Mouse (Mus musculus) spleen, adult 18-20 months (tissue): ENCODE results near the gene Trim54.

Experiments
- DNase-seq, 2 experiments: peaks; one replicate each; pipeline ENCODE4 v3.0.0; 2022; ENCODE audit warnings: mixed read lengths in 2 of 2

Trim54 gene

GRCm38 (mm10) chr5:31108000-31108490, 8.5 kb upstream of the Trim54 start, which contains the start of gene Slc30a3:
Gene Slc30a3, minus strand, starts transcription at chr5:31108237.
- DNase-seq = no peak

- DNase-seq = no peak
Observed at GRCm38 (mm10) chr5:31110781-31111180, 5.7 kb upstream of the Trim54 start.

DNA sequence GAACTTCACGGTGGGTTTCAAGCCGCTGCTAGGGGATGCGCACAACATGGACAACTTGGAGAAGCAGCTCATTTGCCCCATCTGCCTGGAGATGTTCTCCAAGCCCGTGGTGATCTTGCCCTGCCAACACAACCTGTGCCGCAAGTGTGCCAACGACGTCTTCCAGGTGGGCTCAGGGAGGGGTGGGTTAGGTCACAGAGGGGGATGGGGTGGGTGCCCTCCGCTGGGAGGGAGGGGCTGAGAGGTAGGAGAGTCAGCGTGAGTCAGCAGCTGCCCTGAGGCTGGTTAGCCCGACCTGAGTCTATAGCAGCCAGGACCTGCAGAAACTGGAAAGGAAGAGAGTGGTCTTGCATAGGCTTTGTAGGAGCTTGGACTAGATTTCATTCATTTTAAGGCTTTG, 400 bp downstream of the Trim54 start:
- DNase-seq = no peak

GRCm38 (mm10) chr5:31121111-31121510, 4.6 kb downstream of the Trim54 start:
- no peak for DNase-seq

DNA sequence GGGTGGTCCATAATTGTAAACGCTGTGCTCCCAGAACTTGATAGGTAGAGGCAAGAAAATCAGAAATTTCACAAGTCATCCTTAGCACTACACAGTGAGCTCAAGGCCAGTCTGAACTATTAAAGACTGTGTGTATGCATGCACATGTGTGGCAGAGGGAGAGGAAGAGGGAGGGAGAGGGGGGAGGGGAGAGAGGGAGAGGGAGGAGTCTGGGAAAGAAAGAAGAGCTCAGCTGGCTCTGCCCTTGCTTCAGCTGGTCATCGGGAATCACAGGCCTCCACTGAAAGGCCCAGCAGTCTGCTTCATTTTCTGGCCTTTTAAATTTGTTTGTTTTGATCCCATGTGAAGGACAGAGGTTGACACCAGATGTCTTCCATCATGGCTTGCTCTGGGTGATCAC, 7.0 kb downstream of the Trim54 start:
- no peak for DNase-seq

GRCm38 (mm10) chr5:31126050-31126449, 9.5 kb downstream of the Trim54 start:
- no peak for DNase-seq

GRCm38 (mm10) chr5:31136730-31137424, 20.4 kb downstream of the Trim54 start:
- DNase-seq = no peak

DNA sequence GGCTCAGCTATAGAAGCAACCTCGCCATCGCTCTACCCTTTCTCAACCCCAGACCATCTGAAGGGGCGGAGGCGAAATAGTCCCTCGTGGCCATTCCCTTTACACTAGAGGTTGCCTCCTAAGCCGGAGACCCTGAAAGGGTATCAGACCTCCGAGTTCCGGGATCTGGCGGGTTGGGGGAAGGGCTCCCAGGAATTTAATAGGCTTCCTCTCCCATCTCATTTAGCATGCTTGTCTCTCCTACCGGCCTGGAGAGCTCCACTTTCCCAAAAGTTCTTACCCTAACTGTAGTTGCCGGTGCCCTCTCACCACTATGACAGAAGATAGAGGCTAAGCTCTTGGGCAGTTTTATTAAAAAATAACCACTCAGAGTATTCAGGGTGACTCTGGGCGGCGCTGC, 21.1 kb downstream of the Trim54 start:
- no peak for DNase-seq

DNA sequence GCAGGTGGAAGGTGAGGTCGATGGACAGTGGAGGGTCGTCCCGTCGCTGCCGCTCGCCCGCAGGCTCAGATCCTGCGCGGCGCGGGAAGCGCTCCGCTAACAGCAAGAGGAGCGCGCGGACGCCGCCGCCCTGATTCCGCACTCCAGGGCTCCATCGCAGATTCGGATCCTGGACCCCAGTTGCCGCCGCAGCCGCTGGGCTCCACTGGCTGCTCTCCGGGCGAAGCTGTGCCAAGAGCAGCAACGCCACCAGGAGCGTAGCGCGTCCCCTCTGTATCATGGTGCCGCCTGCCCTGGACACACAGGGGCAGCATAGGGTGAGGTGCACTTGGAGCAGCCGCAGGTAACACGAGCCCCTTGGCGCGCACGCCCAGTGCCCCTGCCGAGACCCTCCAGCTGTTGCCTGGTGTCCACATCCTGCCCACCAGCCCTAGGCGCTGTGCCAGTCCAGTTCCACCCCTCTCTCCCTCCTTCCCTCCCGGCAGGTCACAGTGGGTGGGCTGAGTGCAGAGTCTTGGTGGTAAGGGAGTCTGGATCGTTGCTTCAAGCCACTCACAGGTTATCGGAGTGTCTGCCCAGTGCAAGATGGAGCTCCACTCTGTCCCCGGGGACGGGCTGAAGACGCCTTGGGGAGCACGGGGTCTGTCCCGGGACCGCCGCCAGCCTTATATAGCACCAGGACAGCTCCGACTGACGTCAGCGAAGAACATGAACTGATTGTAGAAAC, 21.9 kb downstream of the Trim54 start, which contains the start of gene Ucn:
Ucn (minus strand) TSS at position 589 of the 727 bp plus-strand sequence.
- DNase-seq = no peak

GRCm38 (mm10) chr5:31138968-31139425, 22.5 kb downstream of the Trim54 start:
- no peak for DNase-seq

GRCm38 (mm10) chr5:31149781-31150180, 33.3 kb downstream of the Trim54 start:
- no peak for DNase-seq

DNA sequence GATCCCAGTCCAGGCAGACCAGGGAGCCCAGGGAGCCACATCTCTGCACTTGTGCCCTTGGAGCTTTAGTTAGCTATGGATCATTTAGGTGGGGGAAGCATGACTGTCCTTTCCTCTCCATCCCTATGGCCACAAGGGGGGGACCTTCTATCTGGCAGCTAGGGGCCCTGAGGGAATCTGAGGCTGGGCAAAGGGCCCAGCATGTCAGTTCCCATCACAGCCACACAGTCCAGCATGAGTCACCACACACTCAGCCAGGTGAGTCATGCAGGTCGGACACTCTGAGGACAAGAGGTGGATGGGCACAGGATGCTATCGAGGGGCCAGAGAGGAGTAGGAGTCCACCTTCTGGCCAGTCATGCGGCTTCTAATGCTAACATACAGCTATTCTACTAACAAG, 35.2 kb downstream of the Trim54 start:
- no peak for DNase-seq

- no peak for DNase-seq
Observed at GRCm38 (mm10) chr5:31153516-31154151, 37.1 kb downstream of the Trim54 start.

DNA sequence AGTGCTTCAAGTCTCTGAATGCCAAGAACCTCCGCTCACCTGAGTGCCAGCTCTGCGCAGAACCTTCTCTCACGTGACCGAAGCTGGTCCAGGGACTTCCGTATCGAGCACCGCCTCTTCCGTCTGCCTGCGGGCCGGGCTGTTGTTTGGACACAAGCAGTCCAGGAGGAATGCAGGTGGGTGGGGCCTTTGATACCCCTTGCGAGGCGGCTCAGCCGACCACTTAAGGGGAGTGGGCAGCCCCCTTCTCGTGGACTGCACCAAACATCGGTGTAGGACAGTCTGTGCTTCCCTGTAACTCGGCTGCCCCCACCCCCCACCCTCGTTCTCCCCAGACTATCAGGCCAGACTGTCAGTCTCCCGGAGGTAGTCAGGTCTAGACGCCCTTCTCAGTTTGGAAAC, 37.6 kb downstream of the Trim54 start, which contains the start of gene Mpv17:
Mpv17 (minus strand) TSS at position 100 of the 402 bp plus-strand sequence.
- DNase-seq = peak; percentile 61 to 67

- DNase-seq = no peak
Observed at GRCm38 (mm10) chr5:31162462-31162861, 46.0 kb downstream of the Trim54 start.

- DNase-seq = no peak
Observed at GRCm38 (mm10) chr5:31164878-31165277, 48.4 kb downstream of the Trim54 start.

DNA sequence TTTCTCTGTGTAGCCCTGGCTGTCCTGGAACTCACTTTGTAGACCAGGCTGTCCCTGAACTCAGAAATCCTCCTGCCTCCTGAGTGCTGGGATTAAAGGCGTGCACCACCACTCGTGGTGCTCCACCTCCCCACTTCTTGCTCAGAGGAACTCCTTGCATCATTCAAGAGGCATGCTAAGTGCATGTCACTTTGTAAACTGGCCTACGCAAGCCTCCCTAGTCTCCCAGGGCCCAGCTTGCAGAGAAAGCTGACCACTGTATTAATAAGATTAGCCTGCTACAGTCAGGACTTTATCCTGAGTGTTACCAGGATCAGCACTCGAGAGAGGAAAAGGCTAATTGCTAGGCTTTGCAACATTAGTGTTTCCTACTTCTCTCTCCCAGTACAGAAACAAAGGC, 52.1 kb downstream of the Trim54 start:
- DNase-seq = no peak

DNA sequence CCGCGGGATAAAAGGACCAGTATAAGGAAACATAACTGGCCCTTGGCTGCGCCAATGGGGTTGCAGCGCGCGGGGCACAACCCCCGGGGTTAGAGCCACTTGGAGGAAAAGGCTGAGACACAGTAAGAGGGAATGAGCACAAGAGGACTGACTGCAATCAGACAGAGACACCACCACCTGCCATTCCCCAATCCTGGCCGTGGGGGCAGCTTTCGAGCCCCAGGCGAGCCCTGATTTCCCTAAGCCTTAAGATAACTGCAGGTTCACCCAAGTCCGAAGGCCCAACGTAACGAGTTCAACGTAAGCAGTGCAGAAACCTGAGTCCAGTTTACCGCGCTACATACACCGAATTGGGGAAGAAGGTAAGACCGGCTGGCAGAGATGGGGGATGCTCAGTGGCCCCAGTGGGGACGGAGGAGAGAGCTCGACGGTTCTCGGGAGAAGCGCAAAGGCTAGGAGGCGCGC, 62.8 kb downstream of the Trim54 start:
- no peak for DNase-seq

- peak; percentile 89 to 94 for DNase-seq
Observed at GRCm38 (mm10) chr5:31179766-31180630, 63.5 kb downstream of the Trim54 start, which contains the start of the genes Gm29609 and Gtf3c2. Gene Gm29609, minus strand, starts transcription at chr5:31179911. Gene Gtf3c2, minus strand, starts transcription at chr5:31180144.

DNA sequence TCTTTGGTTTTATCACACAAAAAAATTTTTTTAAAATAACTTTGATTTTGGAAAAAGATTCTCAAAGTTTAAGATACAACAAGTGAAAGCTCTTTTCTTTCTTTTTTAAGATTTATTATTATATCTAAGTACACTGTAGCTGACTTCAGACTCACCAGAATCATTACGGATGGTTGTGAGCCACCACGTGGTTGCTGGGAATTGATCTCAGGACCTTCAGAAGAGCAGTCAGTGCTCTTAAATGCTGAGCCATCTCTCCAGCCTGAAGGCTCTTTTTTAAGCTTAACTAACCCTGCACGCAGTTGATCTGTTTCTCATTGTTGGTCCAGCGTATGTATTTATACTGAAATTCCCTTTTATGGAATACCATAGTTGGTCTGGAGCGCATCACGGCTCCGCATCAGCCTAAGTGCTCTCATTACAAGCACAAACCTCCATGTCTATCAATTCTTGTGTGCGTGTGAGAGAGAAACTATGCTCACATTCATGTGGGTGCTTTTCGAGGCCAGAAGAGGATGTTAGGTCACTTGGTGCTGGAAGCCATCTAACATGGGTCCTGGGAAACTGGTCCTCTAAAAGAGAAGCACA, 64.8 kb downstream of the Trim54 start:
- no peak for DNase-seq

- no peak for DNase-seq
Observed at GRCm38 (mm10) chr5:31183678-31184077, 67.2 kb downstream of the Trim54 start.
